Mouse (Mus musculus): ENCODE measurements at regions not wholly inside any gene's neighbourhood (a gene's known extent, or its start where the extent isn't known, plus 50 kb on each side); places are given as distances from the start of the nearest gene placed in this dataset.

GRCm38 (mm10) chr7:124855056-124855455 is 589.4 kb upstream of the Kdm8 start:
- TF ChIP-seq CTCF (IDR thresholded peaks at IDR 0.05; ENCODE audit: borderline replicate concordance, insufficient read depth, low read length) (no peak), POLR2A (IDR thresholded peaks at IDR 0.05; ENCODE audit: low read depth, low read length) (no peak)
